Mouse (Mus musculus) liver, embryonic 16.5 days (tissue): Measurements from ENCODE around the gene Heatr6. TPM values are rescaled to one million over a fixed set of nuclear protein-coding genes. Genes with fewer than 3 reads are reported as not detected.

Experiments used
- ATAC-seq: fragments of 200-750 bp; cut with Nextera tagmentation; 2 replicates; pipeline ENCODE4 v1.8.0; 2017; ENCODE audit warnings: low read depth, mild to moderate bottlenecking, moderate number of reproducible peaks, moderate library complexity
- H3K27ac ChIP-seq: fragments of 300-500 bp; sonication (generic); 2 replicates; pipeline ENCODE4 v1.5.1; 2014; ENCODE audit warnings: mild to moderate bottlenecking, low read length
- H3K27me3 ChIP-seq: fragments of 300-500 bp; sonication (generic); 2 replicates; pipeline ENCODE4 v1.6.1; 2014; ENCODE audit warnings: low read depth, low read length, mixed read lengths; ENCODE audit not compliant: control insufficient read depth, insufficient read depth
- H3K36me3 ChIP-seq: fragments of 300-500 bp; sonication (generic); 2 replicates; pipeline ENCODE4 v1.6.1; 2014; ENCODE audit warnings: mild to moderate bottlenecking; ENCODE audit not compliant: control insufficient read depth, insufficient read depth
- H3K4me1 ChIP-seq: fragments of 300-500 bp; sonication (generic); 2 replicates; pipeline ENCODE4 v1.6.1; 2014; ENCODE audit warnings: low read depth, low read length, mixed read lengths; ENCODE audit not compliant: control insufficient read depth
- H3K4me2 ChIP-seq: fragments of 300-500 bp; sonication (generic); 2 replicates; pipeline ENCODE4 v1.6.1; 2014; ENCODE audit warnings: low read depth, low read length, mixed read lengths
- H3K4me3 ChIP-seq: fragments of 300-500 bp; sonication (generic); 2 replicates; pipeline ENCODE4 v1.5.1; 2014; ENCODE audit warnings: low read depth, mild to moderate bottlenecking, low read length
- H3K9ac ChIP-seq: fragments of 300-500 bp; sonication (generic); 2 replicates; pipeline ENCODE4 v1.6.1; 2014; ENCODE audit warnings: low read depth, low read length
- H3K9me3 ChIP-seq: fragments of 300-500 bp; sonication (generic); replicated peaks from 2 replicates; pipeline ENCODE4 v1.6.1; 2016; ENCODE audit warnings: low read length; ENCODE audit not compliant: control insufficient read depth
- WGBS: fragments of 180-500 bp; shearing (Covaris S2); extraction: QIAGEN DNeasy Blood & Tissue Kit; methylation state at CpG from one replicate; pipeline ENCODE4 v1.1.7; 2014; ENCODE audit not compliant: insufficient replicate concordance; 5-methylcytosine and 5-hydroxymethylcytosine counted together
- polyA plus RNA-seq: library from polyadenylated mRNA; unstranded; fragments of >200 nt; fragmentation: Nextera tagmentation; extraction: Ambion mirVana; gene quantifications from 2 replicates; pipeline ENCODE4 v1.2.1, GENCODE M21; 2015

The Heatr6 gene
- polyA plus RNA-seq, 1 experiment from 2014 or later: 7.2 TPM

DNA sequence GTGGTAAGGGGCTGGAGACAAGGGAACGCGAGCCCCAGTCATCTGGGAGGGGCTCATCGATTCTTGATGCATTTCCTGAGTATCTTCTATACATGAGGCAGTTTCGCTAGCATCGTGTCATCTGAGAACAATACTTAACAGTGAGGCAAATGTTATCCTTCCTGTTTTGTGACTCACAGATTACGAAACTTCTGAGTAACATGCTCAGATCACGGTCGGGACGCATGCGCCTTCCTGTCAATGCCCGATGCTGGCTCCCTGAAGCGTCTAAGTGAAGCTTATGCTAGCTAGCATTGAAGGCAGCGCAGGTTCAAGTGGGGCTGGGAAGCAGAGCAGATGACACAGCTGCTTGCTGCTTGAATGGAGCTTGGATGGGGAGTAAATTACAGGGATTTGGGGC is 35.8 kb downstream of the Heatr6 start:
- Histone ChIP-seq H3K4me3 (no peak overlapping the region), H3K9me3 (no peaks in the 10 kb centered on the region), H3K4me2 (no peak overlapping the region), H3K27me3 (no peaks in the 10 kb centered on the region), H3K36me3 (no peaks in the 10 kb centered on the region), H3K27ac (no peak overlapping the region), H3K4me1 (no peaks in the 10 kb centered on the region; the same call in 1 of the 2 replicates), H3K9ac (no peak overlapping the region)
- no peak for ATAC-seq
- 16% methylated on average over 13 of the region's 13 CpGs for WGBS

DNA sequence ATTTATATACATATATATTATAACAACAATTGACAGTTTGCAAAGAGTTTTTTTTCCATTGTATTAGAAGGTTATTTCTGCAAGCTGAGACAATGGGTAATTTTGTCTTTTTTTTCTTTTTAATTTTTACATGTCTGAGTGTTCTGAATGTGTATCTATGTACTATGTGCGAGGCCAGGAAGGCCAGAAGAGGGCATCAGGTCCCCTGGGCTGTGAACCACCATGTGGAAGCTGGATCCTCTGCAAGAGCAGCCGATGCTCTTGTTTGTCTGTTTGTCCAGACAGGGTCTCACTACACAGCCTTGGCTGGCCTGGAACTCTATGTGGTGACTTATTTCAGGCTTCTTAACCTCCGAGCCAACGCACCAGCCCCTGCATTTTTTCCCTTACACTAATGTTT is 37.6 kb downstream of the Heatr6 start:
- no peak for ATAC-seq
- Histone ChIP-seq H3K4me3 (no peak overlapping the region), H3K27me3 (no peaks in the 10 kb centered on the region), H3K4me1 (no peaks in the 10 kb centered on the region; the same call in 1 of the 2 replicates), H3K36me3 (no peaks in the 10 kb centered on the region), H3K4me2 (no peak overlapping the region), H3K9me3 (no peaks in the 10 kb centered on the region), H3K27ac (no peak overlapping the region), H3K9ac (no peak overlapping the region)
- 59% methylated on average over 4 of the region's 4 CpGs for WGBS

DNA sequence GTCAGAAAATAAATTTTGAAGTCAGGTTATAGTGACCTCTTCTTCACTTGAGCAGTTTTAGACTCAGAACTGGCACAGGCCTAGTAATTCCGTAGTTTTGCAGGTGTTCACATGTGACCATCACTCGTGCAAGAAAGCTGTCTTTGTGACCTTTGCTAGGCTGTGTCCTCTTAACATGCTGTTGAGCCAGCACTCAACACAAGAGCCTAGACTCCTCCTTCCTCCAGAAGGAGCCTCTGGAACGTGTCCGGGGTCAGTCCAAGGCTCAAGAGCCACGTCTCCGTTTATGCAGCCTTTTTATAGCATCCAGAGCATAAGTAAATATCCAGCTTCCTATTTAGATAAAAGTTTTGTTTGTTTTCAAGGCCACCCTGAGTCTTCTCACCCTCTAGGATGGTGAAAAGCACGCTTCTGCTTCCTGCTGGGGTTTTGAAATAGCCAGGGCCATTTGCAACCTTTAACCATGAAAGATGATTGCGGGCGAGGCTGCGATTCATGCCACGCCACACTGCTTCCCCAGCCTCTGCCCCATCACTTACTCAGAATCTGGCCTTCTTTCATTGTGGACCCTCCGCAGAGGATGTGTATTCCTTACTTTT is 38.9 kb downstream of the Heatr6 start:
- H3K4me3 ChIP-seq: no peak overlapping the region
- 65% methylated on average over 12 of the region's 12 CpGs for WGBS
- no peak overlapping the region for H3K4me2 ChIP-seq
- no peak for ATAC-seq
- no peaks in the 10 kb centered on the region; the same call in 1 of the 2 replicates for H3K4me1 ChIP-seq
- no peaks in the 10 kb centered on the region for H3K36me3 ChIP-seq
- H3K27me3 ChIP-seq: no peaks in the 10 kb centered on the region
- H3K27ac ChIP-seq: no peak overlapping the region
- H3K9me3 ChIP-seq: no peaks in the 10 kb centered on the region
- no peak overlapping the region for H3K9ac ChIP-seq

DNA sequence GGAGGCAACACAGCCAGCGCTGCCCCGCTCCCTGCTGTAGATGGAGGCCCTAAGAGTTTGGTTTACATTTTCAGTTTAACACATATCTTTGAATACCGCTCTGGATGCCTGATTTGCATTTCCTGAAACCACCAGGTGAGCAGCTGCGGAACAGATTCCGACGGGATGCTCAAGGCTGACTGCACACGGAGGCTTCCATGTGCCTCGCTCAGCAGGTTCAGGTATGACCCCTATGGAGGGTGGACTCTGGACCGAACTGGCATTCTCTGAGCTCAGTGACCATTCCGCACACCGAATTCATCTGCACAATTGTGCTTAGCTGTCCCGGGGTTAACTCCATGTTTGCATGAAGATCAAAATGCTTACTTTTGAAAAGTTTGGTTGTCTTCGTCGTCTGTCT is 39.8 kb downstream of the Heatr6 start:
- H3K9ac ChIP-seq: no peak overlapping the region
- ATAC-seq: no peak
- H3K4me2 ChIP-seq: no peak overlapping the region
- H3K4me1 ChIP-seq: no peaks in the 10 kb centered on the region; the same call in 1 of the 2 replicates
- no peaks in the 10 kb centered on the region for H3K36me3 ChIP-seq
- no peak overlapping the region for H3K27ac ChIP-seq
- H3K9me3 ChIP-seq: no peaks in the 10 kb centered on the region
- no peaks in the 10 kb centered on the region for H3K27me3 ChIP-seq
- no peak overlapping the region for H3K4me3 ChIP-seq
- 73% methylated on average over 14 of the region's 14 CpGs for WGBS

DNA sequence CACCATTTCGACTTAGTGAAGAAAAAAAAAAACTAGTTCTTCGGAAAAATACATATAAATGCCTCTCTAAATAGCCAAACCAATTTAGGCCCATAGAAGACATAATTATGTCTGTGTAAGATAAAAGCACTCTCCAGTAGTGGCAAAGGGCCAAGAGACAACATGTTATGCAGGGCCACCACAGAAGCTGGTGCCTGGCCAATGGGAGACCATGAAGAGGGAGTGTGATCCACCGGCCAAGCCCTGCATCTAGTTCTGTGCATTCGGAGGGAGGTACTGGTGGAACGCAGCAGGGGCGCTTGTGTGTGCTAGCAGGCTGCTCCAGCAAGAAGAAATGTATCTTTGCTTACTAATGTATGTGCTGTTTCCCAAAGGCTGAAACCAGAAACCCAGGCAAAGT is 42.6 kb downstream of the Heatr6 start:
- H3K9me3 ChIP-seq: no peaks in the 10 kb centered on the region
- no peak overlapping the region for H3K4me2 ChIP-seq
- no peak overlapping the region for H3K4me3 ChIP-seq
- no peak overlapping the region for H3K9ac ChIP-seq
- 64% methylated on average over 6 of the region's 6 CpGs for WGBS
- no peaks in the 10 kb centered on the region for H3K36me3 ChIP-seq
- no peaks in the 10 kb centered on the region for H3K4me1 ChIP-seq
- H3K27ac ChIP-seq: no peak overlapping the region
- no peak for ATAC-seq
- no peaks in the 10 kb centered on the region for H3K27me3 ChIP-seq

DNA sequence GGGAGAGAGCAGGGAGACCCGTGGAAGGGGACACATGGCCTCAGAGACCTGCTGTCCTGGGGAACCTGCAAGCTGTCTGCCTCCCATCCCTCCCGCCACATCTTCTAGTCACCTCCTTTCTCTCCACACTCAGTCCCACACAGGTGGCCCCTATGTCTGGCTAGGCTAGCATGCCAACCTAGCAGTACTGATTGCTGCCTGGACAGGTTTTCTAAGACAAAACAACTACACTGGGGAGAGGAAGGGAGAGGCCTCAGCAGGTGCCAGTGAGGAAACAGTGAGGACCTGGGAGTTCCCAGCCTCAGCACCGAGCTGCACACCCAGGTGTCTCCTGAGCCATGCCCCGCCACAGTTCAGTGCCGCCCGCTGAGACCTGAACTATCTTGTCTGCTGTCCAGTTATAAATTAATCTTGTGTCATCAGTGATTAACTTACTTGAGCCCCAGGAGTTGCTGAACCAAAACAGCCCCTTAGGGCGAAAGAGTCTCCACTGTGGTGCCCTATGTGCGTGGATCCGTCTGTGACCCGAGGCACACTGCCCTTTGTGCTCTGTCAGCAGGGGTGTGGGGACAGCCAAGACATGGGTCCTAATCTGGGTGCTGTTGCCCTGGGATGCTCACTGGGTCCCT is 43.6 kb downstream of the Heatr6 start:
- Histone ChIP-seq H3K27me3 (no peaks in the 10 kb centered on the region), H3K4me1 (no peaks in the 10 kb centered on the region), H3K27ac (no peak overlapping the region), H3K9ac (no peak overlapping the region), H3K9me3 (no peaks in the 10 kb centered on the region), H3K36me3 (no peaks in the 10 kb centered on the region), H3K4me2 (no peak overlapping the region), H3K4me3 (no peak overlapping the region)
- no peak for ATAC-seq
- WGBS: 67% methylated on average over 10 of the region's 10 CpGs

DNA sequence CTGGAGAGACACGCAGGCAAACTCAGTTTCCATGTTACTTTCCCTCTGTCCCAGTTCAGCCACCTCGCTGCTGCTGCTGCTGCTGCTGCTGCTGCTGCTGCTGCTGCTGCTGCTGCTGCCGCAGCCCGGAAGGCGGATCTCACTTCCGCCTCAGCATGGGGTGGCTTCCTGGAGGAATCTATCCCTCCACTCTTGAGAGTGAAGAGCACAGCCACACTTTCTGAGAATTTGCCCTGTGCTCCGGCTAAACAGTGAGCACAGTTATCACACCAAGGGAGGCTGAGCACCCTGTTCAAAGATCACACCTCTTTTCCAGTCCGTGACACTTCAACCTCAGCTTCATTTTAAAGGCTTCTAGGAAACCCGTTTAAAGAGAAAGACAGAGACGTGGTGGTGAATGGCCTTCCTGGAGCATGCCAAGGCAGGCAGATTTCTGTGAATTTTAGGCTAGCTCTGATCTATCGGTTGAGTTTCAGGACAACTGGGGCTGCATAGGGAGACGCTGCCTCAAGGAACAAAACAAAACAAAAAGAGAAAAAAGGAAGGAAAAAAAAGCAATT is 46.5 kb downstream of the Heatr6 start:
- Histone ChIP-seq H3K4me3 (no peak overlapping the region), H3K4me2 (no peak overlapping the region), H3K36me3 (no peaks in the 10 kb centered on the region), H3K9me3 (no peaks in the 10 kb centered on the region), H3K4me1 (no peaks in the 10 kb centered on the region), H3K9ac (no peak overlapping the region), H3K27me3 (no peaks in the 10 kb centered on the region), H3K27ac (no peak overlapping the region)
- 60% methylated on average over 12 of the region's 12 CpGs for WGBS
- no peak for ATAC-seq

DNA sequence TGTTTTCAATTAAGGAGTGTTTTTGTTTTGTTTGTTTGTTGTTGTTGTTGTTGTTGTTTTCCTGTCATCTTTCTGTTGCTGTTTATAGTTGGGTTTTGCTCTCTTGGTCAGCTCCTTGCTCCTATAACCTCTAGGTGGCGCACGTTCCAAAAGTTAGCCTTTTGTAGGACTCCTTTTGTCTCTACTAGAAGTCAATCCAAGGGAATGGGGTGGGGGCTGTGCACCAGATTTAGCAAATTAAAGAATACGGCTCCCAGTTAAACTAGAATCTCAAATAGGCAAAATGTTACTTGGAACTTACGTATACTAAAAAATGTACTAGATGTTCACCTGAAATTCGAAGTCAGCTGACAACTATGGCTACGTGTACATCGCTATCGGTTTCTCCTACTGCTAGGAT is 48.7 kb downstream of the Heatr6 start:
- Histone ChIP-seq H3K9ac (no peak overlapping the region), H3K4me1 (no peaks in the 10 kb centered on the region), H3K27ac (no peak overlapping the region), H3K4me2 (no peak overlapping the region), H3K9me3 (no peaks in the 10 kb centered on the region), H3K4me3 (no peak overlapping the region), H3K36me3 (no peaks in the 10 kb centered on the region), H3K27me3 (no peaks in the 10 kb centered on the region)
- 57% methylated on average over 8 of the region's 8 CpGs for WGBS
- ATAC-seq: no peak

DNA sequence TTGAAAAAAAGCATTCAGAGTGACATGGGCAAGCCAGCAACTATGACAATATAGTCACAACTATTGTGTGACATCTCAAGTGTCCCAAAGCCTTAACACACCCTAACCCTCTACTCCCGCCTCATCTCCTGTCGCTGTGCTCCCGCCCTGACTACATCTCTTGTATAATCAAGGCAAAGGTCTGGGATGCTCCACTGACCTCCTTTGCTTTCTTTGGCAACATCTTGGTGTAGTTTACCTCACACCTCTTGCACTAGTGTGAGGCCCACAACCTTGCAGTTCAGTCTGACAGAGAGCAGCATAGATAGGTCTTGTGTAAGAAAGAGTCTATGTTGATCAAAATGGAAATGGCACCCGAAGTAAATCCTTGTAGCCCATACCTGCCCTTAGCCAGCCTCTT is 49.1 kb downstream of the Heatr6 start:
- Histone ChIP-seq H3K9me3 (no peaks in the 10 kb centered on the region), H3K4me1 (no peaks in the 10 kb centered on the region), H3K4me3 (no peak overlapping the region), H3K27ac (no peak overlapping the region), H3K4me2 (no peak overlapping the region), H3K9ac (no peak overlapping the region), H3K36me3 (no peaks in the 10 kb centered on the region), H3K27me3 (no peaks in the 10 kb centered on the region)
- WGBS: 79% methylated on average over 4 of the region's 4 CpGs
- no peak for ATAC-seq
